Mouse (Mus musculus): ENCODE data around the gene Il12rb2. TPM values are rescaled to one million over a fixed set of nuclear protein-coding genes. Genes with fewer than 3 reads are reported as not detected.
A peak's percentile ranks its signal among the peaks of the same experiment; 100 is the strongest.

Gene Il12rb2
- total and polyA plus RNA-seq, 3 experiments: 0.15 to 3.1 (median 0.27) TPM

GRCm38 (mm10) chr6:67267408-67268244 is 108.4 kb downstream of the Il12rb2 start:
- peak; percentile 8 for DNase-seq (ENCODE audit: low spot score)
- Histone ChIP-seq H3K36me3 (replicated peaks) (peaks cover 21% of the 10 kb centered on the region), H3K4me3 (ENCODE audit: low read depth, low read length) (peak overlapping the region; percentile 96), H3K4me1 (ENCODE audit: insufficient read depth, low read depth, low read length) (peaks cover 25% of the 10 kb centered on the region), H3K9me3 (replicated peaks) (no peaks in the 10 kb centered on the region), H3K27me3 (ENCODE audit: insufficient read depth, low read length) (no peaks in the 10 kb centered on the region)
- no peak for ATAC-seq (ENCODE audit: extremely low read depth, insufficient number of reproducible peaks, low FRiP score, poor library complexity, severe bottlenecking)
- no peak for TF ChIP-seq CTCF (IDR thresholded peaks at IDR 0.05; ENCODE audit: low read depth, low read length)
- no peak for TF ChIP-seq GATA1 (IDR thresholded peaks at IDR 0.05; ENCODE audit: borderline replicate concordance, low read length)
- TF ChIP-seq GATA2 (IDR thresholded peaks at IDR 0.05; ENCODE audit: borderline replicate concordance, low read depth, low read length): no peak
- TF ChIP-seq TAL1 (conservative IDR thresholded peaks at IDR 0.05; ENCODE audit: low read depth, low read length): no peak
- TF ChIP-seq POLR2AphosphoS5 (IDR thresholded peaks at IDR 0.05; ENCODE audit: insufficient replicate concordance, low read depth, low read length): no peak; the same call in 1 of the 2 replicates

GRCm38 (mm10) chr6:67266664-67267407 is 109.2 kb downstream of the Il12rb2 start:
- DNase-seq (ENCODE audit: low spot score) (peak; percentile 82), ATAC-seq (ENCODE audit: extremely low read depth, insufficient number of reproducible peaks, low FRiP score, poor library complexity, severe bottlenecking) (peak; percentile 84)
- Histone ChIP-seq H3K9me3 (replicated peaks) (no peaks in the 10 kb centered on the region), H3K4me1 (ENCODE audit: insufficient read depth, low read depth, low read length) (peaks cover 23% of the 10 kb centered on the region), H3K36me3 (replicated peaks) (peaks cover 15% of the 10 kb centered on the region), H3K27me3 (ENCODE audit: insufficient read depth, low read length) (no peaks in the 10 kb centered on the region), H3K4me3 (ENCODE audit: low read depth, low read length) (peak overlapping the region; percentile 96)
- no peak for TF ChIP-seq TAL1 (conservative IDR thresholded peaks at IDR 0.05; ENCODE audit: low read depth, low read length)
- TF ChIP-seq GATA2 (IDR thresholded peaks at IDR 0.05; ENCODE audit: borderline replicate concordance, low read depth, low read length): no peak
- TF ChIP-seq GATA1 (IDR thresholded peaks at IDR 0.05; ENCODE audit: borderline replicate concordance, low read length): no peak
- TF ChIP-seq POLR2AphosphoS5 (IDR thresholded peaks at IDR 0.05; ENCODE audit: insufficient replicate concordance, low read depth, low read length): no peak
- TF ChIP-seq CTCF (IDR thresholded peaks at IDR 0.05; ENCODE audit: low read depth, low read length): no peak

- DNase-seq (ENCODE audit: low spot score) (peak; percentile 58), ATAC-seq (ENCODE audit: extremely low read depth, insufficient number of reproducible peaks, low FRiP score, poor library complexity, severe bottlenecking) (peak; percentile 51)
- Histone ChIP-seq H3K27me3 (ENCODE audit: insufficient read depth, low read length) (no peaks in the 10 kb centered on the region), H3K9me3 (replicated peaks) (no peaks in the 10 kb centered on the region), H3K4me1 (ENCODE audit: insufficient read depth, low read depth, low read length) (peaks cover 20% of the 10 kb centered on the region), H3K36me3 (replicated peaks) (peaks cover 9% of the 10 kb centered on the region), H3K4me3 (ENCODE audit: low read depth, low read length) (peak overlapping the region; percentile 96)
- TF ChIP-seq TAL1 (conservative IDR thresholded peaks at IDR 0.05; ENCODE audit: low read depth, low read length) (no peak), GATA1 (IDR thresholded peaks at IDR 0.05; ENCODE audit: borderline replicate concordance, low read length) (no peak), CTCF (IDR thresholded peaks at IDR 0.05; ENCODE audit: low read depth, low read length) (no peak), POLR2AphosphoS5 (IDR thresholded peaks at IDR 0.05; ENCODE audit: insufficient replicate concordance, low read depth, low read length) (0 out of 2 replicates have a peak, but pooled peaks have one; percentile 28), GATA2 (IDR thresholded peaks at IDR 0.05; ENCODE audit: borderline replicate concordance, low read depth, low read length) (no peak)
Observed at GRCm38 (mm10) chr6:67266159-67266657, 109.8 kb downstream of the Il12rb2 start.

GRCm38 (mm10) chr6:67264935-67265334 is 111.1 kb downstream of the Il12rb2 start:
- peak; percentile 4 for DNase-seq (ENCODE audit: low spot score)
- Histone ChIP-seq H3K27me3 (ENCODE audit: insufficient read depth, low read length) (no peaks in the 10 kb centered on the region), H3K4me3 (ENCODE audit: low read depth, low read length) (no peak overlapping the region), H3K4me1 (ENCODE audit: insufficient read depth, low read depth, low read length) (peaks cover 15% of the 10 kb centered on the region), H3K36me3 (replicated peaks) (peaks cover 9% of the 10 kb centered on the region), H3K9me3 (replicated peaks) (no peaks in the 10 kb centered on the region)
- no peak for ATAC-seq (ENCODE audit: extremely low read depth, insufficient number of reproducible peaks, low FRiP score, poor library complexity, severe bottlenecking)
- TF ChIP-seq GATA2 (IDR thresholded peaks at IDR 0.05; ENCODE audit: borderline replicate concordance, low read depth, low read length) (no peak), POLR2AphosphoS5 (IDR thresholded peaks at IDR 0.05; ENCODE audit: insufficient replicate concordance, low read depth, low read length) (no peak), TAL1 (conservative IDR thresholded peaks at IDR 0.05; ENCODE audit: low read depth, low read length) (no peak), CTCF (IDR thresholded peaks at IDR 0.05; ENCODE audit: low read depth, low read length) (no peak), GATA1 (IDR thresholded peaks at IDR 0.05; ENCODE audit: borderline replicate concordance, low read length) (no peak)

- H3K4me1 ChIP-seq (ENCODE audit: insufficient read depth, low read depth, low read length): no peaks in the 10 kb centered on the region
Observed at GRCm38 (mm10) chr6:67251095-67251494, 124.9 kb downstream of the Il12rb2 start.

More at GRCm38 (mm10) chr6:67251095-67251494, 124.9 kb downstream of the Il12rb2 start:
- no peak overlapping the region for H3K4me3 ChIP-seq (ENCODE audit: low read depth, low read length)
- TF ChIP-seq CTCF (IDR thresholded peaks at IDR 0.05; ENCODE audit: low read depth, low read length) (no peak), GATA1 (IDR thresholded peaks at IDR 0.05; ENCODE audit: borderline replicate concordance, low read length) (no peak), GATA2 (IDR thresholded peaks at IDR 0.05; ENCODE audit: borderline replicate concordance, low read depth, low read length) (no peak), POLR2AphosphoS5 (IDR thresholded peaks at IDR 0.05; ENCODE audit: insufficient replicate concordance, low read depth, low read length) (no peak), TAL1 (conservative IDR thresholded peaks at IDR 0.05; ENCODE audit: low read depth, low read length) (no peak)
- peaks cover 40% of the 10 kb centered on the region for H3K27me3 ChIP-seq (ENCODE audit: insufficient read depth, low read length)
- no peak for DNase-seq (ENCODE audit: low spot score)
- H3K36me3 ChIP-seq (replicated peaks): no peaks in the 10 kb centered on the region
- no peak for ATAC-seq (ENCODE audit: extremely low read depth, insufficient number of reproducible peaks, low FRiP score, poor library complexity, severe bottlenecking)
- no peaks in the 10 kb centered on the region for H3K9me3 ChIP-seq (replicated peaks)

All from G1E (cell line).